Mouse (Mus musculus): ENCODE measurements at regions not wholly inside any gene's neighbourhood (a gene's known extent, or its start where the extent isn't known, plus 50 kb on each side); places are given as distances from the start of the nearest gene placed in this dataset.
A peak's percentile ranks its signal among the peaks of the same experiment; 100 is the strongest.

- TF ChIP-seq TCF3 (IDR thresholded peaks at IDR 0.05; ENCODE audit: insufficient read length, low read depth) (no peak), CEBPB (IDR thresholded peaks at IDR 0.05; ENCODE audit: insufficient read depth, poor library complexity, severe bottlenecking) (no peak), USF1 (IDR thresholded peaks at IDR 0.05; ENCODE audit: low read depth) (no peak), MYOD1 (IDR thresholded peaks at IDR 0.05; ENCODE audit: control insufficient read depth in 1 of 3, insufficient read length in 2 of 3, low read depth in 2 of 3) (no peak), POLR2AphosphoS2 (IDR thresholded peaks at IDR 0.05; ENCODE audit: insufficient read length, low read depth) (no peak), MAX (IDR thresholded peaks at IDR 0.05; ENCODE audit: low read depth) (no peak), MYOG (IDR thresholded peaks at IDR 0.05; ENCODE audit: control insufficient read depth in 1 of 3, insufficient read depth in 1 of 3, insufficient read length in 2 of 3, low read depth in 2 of 3) (no peak), E2F4 (IDR thresholded peaks at IDR 0.05; ENCODE audit: insufficient read depth) (no peak), REST (IDR thresholded peaks at IDR 0.05; ENCODE audit: insufficient read depth, insufficient read length) (no peak), POLR2A (IDR thresholded peaks at IDR 0.05; ENCODE audit: insufficient read length, low read depth) (no peak), TCF12 (IDR thresholded peaks at IDR 0.05; ENCODE audit: insufficient read depth, poor library complexity, severe bottlenecking) (no peak), SRF (IDR thresholded peaks at IDR 0.05; ENCODE audit: control insufficient read depth, insufficient read length, low read depth) (no peak)
- H3K4me2 ChIP-seq (ENCODE audit: low read depth) = no peak overlapping the region
- H3ac ChIP-seq (ENCODE audit: control insufficient read depth, insufficient read length) = no peak overlapping the region
- no peaks in the 10 kb centered on the region for H3K79me2 ChIP-seq (ENCODE audit: control insufficient read depth, insufficient read depth)
- H3K4me3 ChIP-seq = no peak overlapping the region
- no peaks in the 10 kb centered on the region for H3K27me3 ChIP-seq (ENCODE audit: control insufficient read depth, insufficient read depth, insufficient read length)
- no peaks in the 10 kb centered on the region for H3K36me3 ChIP-seq (ENCODE audit: control insufficient read depth, insufficient read depth)
Observed at GRCm38 (mm10) chr3:124728281-124728680, 147.4 kb upstream of the 1700003H04Rik start.

- Histone ChIP-seq H3ac (ENCODE audit: control insufficient read depth, insufficient read length) (no peak overlapping the region), H3K79me2 (ENCODE audit: control insufficient read depth, insufficient read depth) (no peaks in the 10 kb centered on the region), H3K27me3 (ENCODE audit: control insufficient read depth, insufficient read depth, insufficient read length) (no peaks in the 10 kb centered on the region), H3K4me3 (no peak overlapping the region), H3K4me2 (ENCODE audit: low read depth) (peak overlapping the region; percentile 50), H3K36me3 (ENCODE audit: control insufficient read depth, insufficient read depth) (no peaks in the 10 kb centered on the region)
- TF ChIP-seq E2F4 (IDR thresholded peaks at IDR 0.05; ENCODE audit: insufficient read depth) (no peak), USF1 (IDR thresholded peaks at IDR 0.05; ENCODE audit: low read depth) (no peak), POLR2AphosphoS2 (IDR thresholded peaks at IDR 0.05; ENCODE audit: insufficient read length, low read depth) (no peak), CEBPB (IDR thresholded peaks at IDR 0.05; ENCODE audit: insufficient read depth, poor library complexity, severe bottlenecking) (no peak), SRF (IDR thresholded peaks at IDR 0.05; ENCODE audit: control insufficient read depth, insufficient read length, low read depth) (no peak), POLR2A (IDR thresholded peaks at IDR 0.05; ENCODE audit: insufficient read length, low read depth) (no peak), MYOD1 (IDR thresholded peaks at IDR 0.05; ENCODE audit: control insufficient read depth in 1 of 3, insufficient read length in 2 of 3, low read depth in 2 of 3) (no peak), TCF12 (IDR thresholded peaks at IDR 0.05; ENCODE audit: insufficient read depth, poor library complexity, severe bottlenecking) (no peak), TCF3 (IDR thresholded peaks at IDR 0.05; ENCODE audit: insufficient read length, low read depth) (no peak), REST (IDR thresholded peaks at IDR 0.05; ENCODE audit: insufficient read depth, insufficient read length) (no peak), MAX (IDR thresholded peaks at IDR 0.05; ENCODE audit: low read depth) (no peak), MYOG (IDR thresholded peaks at IDR 0.05; ENCODE audit: control insufficient read depth in 1 of 3, insufficient read depth in 1 of 3, insufficient read length in 2 of 3, low read depth in 2 of 3) (no peak)
Observed at GRCm38 (mm10) chr3:124712166-124712565, 131.3 kb upstream of the 1700003H04Rik start.

- Histone ChIP-seq H3K79me2 (ENCODE audit: control insufficient read depth, insufficient read depth) (no peaks in the 10 kb centered on the region), H3K4me3 (no peak overlapping the region), H3K36me3 (ENCODE audit: control insufficient read depth, insufficient read depth) (no peaks in the 10 kb centered on the region), H3K4me2 (ENCODE audit: low read depth) (no peak overlapping the region), H3K27me3 (ENCODE audit: control insufficient read depth, insufficient read depth, insufficient read length) (no peaks in the 10 kb centered on the region), H3ac (ENCODE audit: control insufficient read depth, insufficient read length) (no peak overlapping the region)
- TF ChIP-seq TCF3 (IDR thresholded peaks at IDR 0.05; ENCODE audit: insufficient read length, low read depth) (no peak), MAX (IDR thresholded peaks at IDR 0.05; ENCODE audit: low read depth) (no peak), TCF12 (IDR thresholded peaks at IDR 0.05; ENCODE audit: insufficient read depth, poor library complexity, severe bottlenecking) (no peak), MYOD1 (IDR thresholded peaks at IDR 0.05; ENCODE audit: control insufficient read depth in 1 of 3, insufficient read length in 2 of 3, low read depth in 2 of 3) (no peak), POLR2A (IDR thresholded peaks at IDR 0.05; ENCODE audit: insufficient read length, low read depth) (no peak), USF1 (IDR thresholded peaks at IDR 0.05; ENCODE audit: low read depth) (no peak), CEBPB (IDR thresholded peaks at IDR 0.05; ENCODE audit: insufficient read depth, poor library complexity, severe bottlenecking) (no peak), MYOG (IDR thresholded peaks at IDR 0.05; ENCODE audit: control insufficient read depth in 1 of 3, insufficient read depth in 1 of 3, insufficient read length in 2 of 3, low read depth in 2 of 3) (no peak), REST (IDR thresholded peaks at IDR 0.05; ENCODE audit: insufficient read depth, insufficient read length) (no peak), POLR2AphosphoS2 (IDR thresholded peaks at IDR 0.05; ENCODE audit: insufficient read length, low read depth) (no peak), SRF (IDR thresholded peaks at IDR 0.05; ENCODE audit: control insufficient read depth, insufficient read length, low read depth) (no peak), E2F4 (IDR thresholded peaks at IDR 0.05; ENCODE audit: insufficient read depth) (no peak)
Observed at GRCm38 (mm10) chr3:124673551-124673950, 92.7 kb upstream of the 1700003H04Rik start.

- TF ChIP-seq SRF (IDR thresholded peaks at IDR 0.05; ENCODE audit: control insufficient read depth, insufficient read length, low read depth) = no peak
- TF ChIP-seq POLR2A (IDR thresholded peaks at IDR 0.05; ENCODE audit: insufficient read length, low read depth) = no peak
- TF ChIP-seq E2F4 (IDR thresholded peaks at IDR 0.05; ENCODE audit: insufficient read depth) = no peak
- no peak for TF ChIP-seq MYOG (IDR thresholded peaks at IDR 0.05; ENCODE audit: control insufficient read depth in 1 of 3, insufficient read depth in 1 of 3, insufficient read length in 2 of 3, low read depth in 2 of 3)
- no peak for TF ChIP-seq TCF12 (IDR thresholded peaks at IDR 0.05; ENCODE audit: insufficient read depth, poor library complexity, severe bottlenecking)
- TF ChIP-seq USF1 (IDR thresholded peaks at IDR 0.05; ENCODE audit: low read depth) = no peak
- no peak for TF ChIP-seq TCF3 (IDR thresholded peaks at IDR 0.05; ENCODE audit: insufficient read length, low read depth)
- no peak for TF ChIP-seq MAX (IDR thresholded peaks at IDR 0.05; ENCODE audit: low read depth)
- no peak for TF ChIP-seq MYOD1 (IDR thresholded peaks at IDR 0.05; ENCODE audit: control insufficient read depth in 1 of 3, insufficient read length in 2 of 3, low read depth in 2 of 3)
- no peak for TF ChIP-seq CEBPB (IDR thresholded peaks at IDR 0.05; ENCODE audit: insufficient read depth, poor library complexity, severe bottlenecking)
- no peak for TF ChIP-seq POLR2AphosphoS2 (IDR thresholded peaks at IDR 0.05; ENCODE audit: insufficient read length, low read depth)
- no peak for TF ChIP-seq REST (IDR thresholded peaks at IDR 0.05; ENCODE audit: insufficient read depth, insufficient read length)
- no peaks in the 10 kb centered on the region for H3K27me3 ChIP-seq (ENCODE audit: control insufficient read depth, insufficient read depth, insufficient read length)
- no peaks in the 10 kb centered on the region for H3K36me3 ChIP-seq (ENCODE audit: control insufficient read depth, insufficient read depth)
- no peak overlapping the region for H3ac ChIP-seq (ENCODE audit: control insufficient read depth, insufficient read length)
- H3K4me3 ChIP-seq = no peak overlapping the region
- no peak overlapping the region for H3K4me2 ChIP-seq (ENCODE audit: low read depth)
- no peaks in the 10 kb centered on the region for H3K79me2 ChIP-seq (ENCODE audit: control insufficient read depth, insufficient read depth)
Observed at GRCm38 (mm10) chr3:124658153-124658552, 77.3 kb upstream of the 1700003H04Rik start.
